Mouse (Mus musculus): ENCODE data around the gene Fnip1. TPM values are rescaled to one million over a fixed set of nuclear protein-coding genes. Genes with fewer than 3 reads are reported as not detected.
"Not testable (repeated sequence)": the region's sequence is repeated elsewhere in the genome, so short reads cannot be mapped to it uniquely, and the experiment has no call there.

The Fnip1 gene
- polyA plus RNA-seq, 1 experiment: 9.7 TPM

GRCm38 (mm10) chr11:54427695-54428352 lies 10.2 kb upstream of the Fnip1 start:
- DNase-seq (ENCODE audit: low read depth): no peak
- TF ChIP-seq POLR2A (IDR thresholded peaks at IDR 0.05; ENCODE audit: borderline replicate concordance, extremely low read depth, insufficient read depth, insufficient read length, poor library complexity, severe bottlenecking): no peak
- TF ChIP-seq CTCF (IDR thresholded peaks at IDR 0.05; ENCODE audit: borderline replicate concordance, extremely low read depth, insufficient read depth, insufficient read length): no peak

- TF ChIP-seq CTCF (IDR thresholded peaks at IDR 0.05; ENCODE audit: borderline replicate concordance, extremely low read depth, insufficient read depth, insufficient read length): no peak
- no peak for TF ChIP-seq POLR2A (IDR thresholded peaks at IDR 0.05; ENCODE audit: borderline replicate concordance, extremely low read depth, insufficient read depth, insufficient read length, poor library complexity, severe bottlenecking)
- DNase-seq (ENCODE audit: low read depth): no peak
Measured at GRCm38 (mm10) chr11:54429224-54429623, 8.8 kb upstream of the Fnip1 start.

- DNase-seq (ENCODE audit: low read depth): no peak
- TF ChIP-seq CTCF (IDR thresholded peaks at IDR 0.05; ENCODE audit: borderline replicate concordance, extremely low read depth, insufficient read depth, insufficient read length): no peak
- TF ChIP-seq POLR2A (IDR thresholded peaks at IDR 0.05; ENCODE audit: borderline replicate concordance, extremely low read depth, insufficient read depth, insufficient read length, poor library complexity, severe bottlenecking): no peak
Measured at GRCm38 (mm10) chr11:54435797-54436196, 2.2 kb upstream of the Fnip1 start.

GRCm38 (mm10) chr11:54437310-54437822 lies 633 bp upstream of the Fnip1 start:
- DNase-seq (ENCODE audit: low read depth): no peak
- TF ChIP-seq CTCF (IDR thresholded peaks at IDR 0.05; ENCODE audit: borderline replicate concordance, extremely low read depth, insufficient read depth, insufficient read length): no peak
- no peak for TF ChIP-seq POLR2A (IDR thresholded peaks at IDR 0.05; ENCODE audit: borderline replicate concordance, extremely low read depth, insufficient read depth, insufficient read length, poor library complexity, severe bottlenecking)

GRCm38 (mm10) chr11:54438366-54438781 lies 375 bp downstream of the Fnip1 start:
- peak; percentile 61 for DNase-seq (ENCODE audit: low read depth)
- TF ChIP-seq POLR2A (IDR thresholded peaks at IDR 0.05; ENCODE audit: borderline replicate concordance, extremely low read depth, insufficient read depth, insufficient read length, poor library complexity, severe bottlenecking): no peak
- no peak for TF ChIP-seq CTCF (IDR thresholded peaks at IDR 0.05; ENCODE audit: borderline replicate concordance, extremely low read depth, insufficient read depth, insufficient read length)

- DNase-seq (ENCODE audit: low read depth): no peak
- no peak for TF ChIP-seq CTCF (IDR thresholded peaks at IDR 0.05; ENCODE audit: borderline replicate concordance, extremely low read depth, insufficient read depth, insufficient read length)
- no peak for TF ChIP-seq POLR2A (IDR thresholded peaks at IDR 0.05; ENCODE audit: borderline replicate concordance, extremely low read depth, insufficient read depth, insufficient read length, poor library complexity, severe bottlenecking)
Measured at GRCm38 (mm10) chr11:54438991-54439690, 1.1 kb downstream of the Fnip1 start.

GRCm38 (mm10) chr11:54439691-54440029 lies 1.7 kb downstream of the Fnip1 start:
- TF ChIP-seq CTCF (IDR thresholded peaks at IDR 0.05; ENCODE audit: borderline replicate concordance, extremely low read depth, insufficient read depth, insufficient read length) (no peak), POLR2A (IDR thresholded peaks at IDR 0.05; ENCODE audit: borderline replicate concordance, extremely low read depth, insufficient read depth, insufficient read length, poor library complexity, severe bottlenecking) (no peak)

GRCm38 (mm10) chr11:54450757-54451156 lies 12.8 kb downstream of the Fnip1 start:
- not testable (repeated sequence) for DNase-seq (ENCODE audit: low read depth)

More at GRCm38 (mm10) chr11:54439691-54440029, 1.7 kb downstream of the Fnip1 start:
- no peak for DNase-seq (ENCODE audit: low read depth)

GRCm38 (mm10) chr11:54454516-54454915 lies 16.5 kb downstream of the Fnip1 start:
- no peak for TF ChIP-seq POLR2A (IDR thresholded peaks at IDR 0.05; ENCODE audit: borderline replicate concordance, extremely low read depth, insufficient read depth, insufficient read length, poor library complexity, severe bottlenecking)
- no peak for TF ChIP-seq CTCF (IDR thresholded peaks at IDR 0.05; ENCODE audit: borderline replicate concordance, extremely low read depth, insufficient read depth, insufficient read length)

GRCm38 (mm10) chr11:54456875-54457274 lies 18.9 kb downstream of the Fnip1 start:
- no peak for TF ChIP-seq CTCF (IDR thresholded peaks at IDR 0.05; ENCODE audit: borderline replicate concordance, extremely low read depth, insufficient read depth, insufficient read length)
- TF ChIP-seq POLR2A (IDR thresholded peaks at IDR 0.05; ENCODE audit: borderline replicate concordance, extremely low read depth, insufficient read depth, insufficient read length, poor library complexity, severe bottlenecking): no peak
- no peak for DNase-seq (ENCODE audit: low read depth)

More at GRCm38 (mm10) chr11:54454516-54454915, 16.5 kb downstream of the Fnip1 start:
- DNase-seq (ENCODE audit: low read depth): no peak

- DNase-seq (ENCODE audit: low read depth): no peak
- TF ChIP-seq CTCF (IDR thresholded peaks at IDR 0.05; ENCODE audit: borderline replicate concordance, extremely low read depth, insufficient read depth, insufficient read length): no peak
Measured at GRCm38 (mm10) chr11:54458168-54458567, 20.2 kb downstream of the Fnip1 start.

All from brain, embryonic 14.5 days (tissue).